In genomic region chr2:118638686-118639085, GRCm38 (mm10) we compare ENCODE assay signal across 13 mouse cellular contexts. TPM values are rescaled to one million over a fixed set of nuclear protein-coding genes. Genes with fewer than 3 reads are reported as not detected.
DNase-seq lines count a peak whose midpoint lies in the region; ATAC-seq lines count a peak whose summit lies in the region.
"Had no signal": no experiment of that assay in that cellular context is flagged by ENCODE, and none has a peak within 500 bp of the region (broad histone marks: within the 10 kb centered on the region; RNA-seq: fewer than 3 reads in every experiment).

No protein-coding gene starts in this region.

- peak; percentile 62 for ATAC-seq in heart, embryonic 15.5 days (replicated peaks; ENCODE audit: insufficient number of reproducible peaks, insufficient read depth, low FRiP score, low read depth)
- ATAC-seq in liver, embryonic 16.5 days (ENCODE audit: low read depth) = 0 out of 2 replicates have a peak, but pooled peaks have one; percentile 4
- no peak for ATAC-seq in liver, embryonic 11.5 days (replicated peaks; ENCODE audit: low FRiP score)
- ATAC-seq in neural tube, embryonic 14.5 days (ENCODE audit: low read depth) = peak; percentile 17; the same call in 1 of the 2 replicates
- no peak for ATAC-seq in neural tube, embryonic 15.5 days (ENCODE audit: low FRiP score)

- H3K4me1 ChIP-seq in heart, embryonic 15.5 days (replicated peaks) = peaks cover 10% of the 10 kb centered on the region; the same call in 1 of the 2 replicates
- H3K4me1 ChIP-seq in liver, embryonic 16.5 days (ENCODE audit: control insufficient read depth, low read depth, low read length) = no peaks in the 10 kb centered on the region
- no peaks in the 10 kb centered on the region for H3K4me1 ChIP-seq in liver, embryonic 11.5 days (replicated peaks; ENCODE audit: control insufficient read depth, insufficient read depth, low read length)
- no peaks in the 10 kb centered on the region for H3K4me1 ChIP-seq in neural tube, embryonic 14.5 days (ENCODE audit: control insufficient read depth, insufficient read depth, low read length)
- H3K4me1 ChIP-seq in neural tube, embryonic 15.5 days = no peaks in the 10 kb centered on the region
- H3K4me1 ChIP-seq: embryonic facial prominence, embryonic 12.5 days; limb, embryonic 15.5 days; midbrain, embryonic 12.5 days had no signal

- WGBS in heart, embryonic 15.5 days = 66% methylated on average over 8 of the region's 8 CpGs
- WGBS in liver, embryonic 16.5 days (ENCODE audit: insufficient replicate concordance) = 82% methylated on average over 8 of the region's 8 CpGs
- 91% methylated on average over 8 of the region's 8 CpGs for WGBS in liver, embryonic 11.5 days
- WGBS in neural tube, embryonic 14.5 days = 95% methylated on average over 8 of the region's 8 CpGs
- 93% methylated on average over 8 of the region's 8 CpGs for WGBS in neural tube, embryonic 15.5 days

- no peak overlapping the region for H3K9ac ChIP-seq in heart, embryonic 15.5 days
- no peak overlapping the region for H3K9ac ChIP-seq in liver, embryonic 16.5 days (ENCODE audit: low read depth, low read length)
- no peak overlapping the region for H3K9ac ChIP-seq in liver, embryonic 11.5 days (ENCODE audit: low read depth, low read length)
- H3K9ac ChIP-seq in neural tube, embryonic 14.5 days (replicated peaks; ENCODE audit: low read depth, low read length) = no peak overlapping the region
- H3K9ac ChIP-seq in neural tube, embryonic 15.5 days (replicated peaks) = no peak overlapping the region
- H3K9ac ChIP-seq: embryonic facial prominence, embryonic 12.5 days; heart, embryonic 13.5 days; hindbrain, embryonic 14.5 days; limb, embryonic 15.5 days; midbrain, embryonic 12.5 days had no signal

- H3K27ac ChIP-seq in heart, embryonic 15.5 days = peak overlapping the region; percentile 45; the same call in 1 of the 2 replicates
- no peak overlapping the region for H3K27ac ChIP-seq in liver, embryonic 16.5 days (ENCODE audit: low read length)
- no peak overlapping the region for H3K27ac ChIP-seq in liver, embryonic 11.5 days (ENCODE audit: low read depth, low read length)
- no peak overlapping the region for H3K27ac ChIP-seq in neural tube, embryonic 14.5 days (ENCODE audit: low read depth, low read length)
- H3K27ac ChIP-seq in neural tube, embryonic 15.5 days (replicated peaks) = no peak overlapping the region
- H3K27ac ChIP-seq: embryonic facial prominence, embryonic 12.5 days; heart, embryonic 13.5 days; hindbrain, embryonic 14.5 days; limb, embryonic 15.5 days; midbrain, embryonic 12.5 days had no signal

- no peak overlapping the region for H3K4me3 ChIP-seq in heart, embryonic 15.5 days
- no peak overlapping the region for H3K4me3 ChIP-seq in liver, embryonic 16.5 days (ENCODE audit: low read depth, low read length)
- H3K4me3 ChIP-seq in liver, embryonic 11.5 days (ENCODE audit: low read depth, low read length) = no peak overlapping the region
- no peak overlapping the region for H3K4me3 ChIP-seq in neural tube, embryonic 14.5 days (ENCODE audit: low read depth, low read length)
- H3K4me3 ChIP-seq in neural tube, embryonic 15.5 days (replicated peaks) = no peak overlapping the region
- H3K4me3 ChIP-seq: embryonic facial prominence, embryonic 12.5 days; heart, embryonic 13.5 days; limb, embryonic 15.5 days; midbrain, embryonic 12.5 days had no signal

- intact Hi-C loops in heart, postnatal 25 days (cut with DNase I) = loop anchor here (1.0 to 10.0 kb wide), 4 partner anchors 57 to 336 kb away; no protein-coding TSS in a partner anchor

- H3K36me3 ChIP-seq in heart, embryonic 15.5 days = peaks cover 78% of the 10 kb centered on the region
- H3K36me3 ChIP-seq in liver, embryonic 16.5 days (ENCODE audit: control insufficient read depth, insufficient read depth) = peaks cover 89% of the 10 kb centered on the region
- peaks cover 60% of the 10 kb centered on the region for H3K36me3 ChIP-seq in liver, embryonic 11.5 days (ENCODE audit: control insufficient read depth, insufficient read depth, low read length)
- no peaks in the 10 kb centered on the region for H3K36me3 ChIP-seq in neural tube, embryonic 14.5 days (ENCODE audit: control insufficient read depth, insufficient read depth, low read length)
- H3K36me3 ChIP-seq in neural tube, embryonic 15.5 days = no peaks in the 10 kb centered on the region

- no peaks in the 10 kb centered on the region for H3K27me3 ChIP-seq in heart, embryonic 15.5 days
- no peaks in the 10 kb centered on the region for H3K27me3 ChIP-seq in liver, embryonic 16.5 days (ENCODE audit: control insufficient read depth, insufficient read depth, low read depth, low read length)
- H3K27me3 ChIP-seq in liver, embryonic 11.5 days (replicated peaks; ENCODE audit: control insufficient read depth, insufficient read depth, low read length) = no peaks in the 10 kb centered on the region
- H3K27me3 ChIP-seq in neural tube, embryonic 14.5 days (ENCODE audit: control insufficient read depth, insufficient read depth, low read length) = no peaks in the 10 kb centered on the region
- H3K27me3 ChIP-seq in neural tube, embryonic 15.5 days (replicated peaks) = no peaks in the 10 kb centered on the region
- H3K27me3 ChIP-seq: embryonic facial prominence, embryonic 12.5 days; heart, embryonic 13.5 days; limb, embryonic 15.5 days; midbrain, embryonic 12.5 days had no signal

- no peak for DNase-seq in heart, postnatal 25 days (ENCODE audit: low spot score)
- DNase-seq in liver, embryonic 11.5 days (ENCODE audit: low spot score) = no peak
- no peak for DNase-seq in embryo, embryonic 11 days
- DNase-seq: adrenal gland, adult 8-10 months had no signal

- no peaks in the 10 kb centered on the region for H3K9me3 ChIP-seq in heart, embryonic 15.5 days (replicated peaks)
- H3K9me3 ChIP-seq in liver, embryonic 16.5 days (replicated peaks; ENCODE audit: control insufficient read depth, low read length) = no peaks in the 10 kb centered on the region
- no peaks in the 10 kb centered on the region for H3K9me3 ChIP-seq in liver, embryonic 11.5 days (ENCODE audit: control insufficient read depth, low read length)
- H3K9me3 ChIP-seq in neural tube, embryonic 14.5 days (ENCODE audit: control insufficient read depth, low read length) = no peaks in the 10 kb centered on the region
- H3K9me3 ChIP-seq in neural tube, embryonic 15.5 days (replicated peaks) = no peaks in the 10 kb centered on the region
- H3K9me3 ChIP-seq: embryonic facial prominence, embryonic 12.5 days; heart, embryonic 13.5 days; limb, embryonic 15.5 days; midbrain, embryonic 12.5 days had no signal

- no peak overlapping the region for H3K4me2 ChIP-seq in heart, embryonic 15.5 days
- no peak overlapping the region for H3K4me2 ChIP-seq in liver, embryonic 16.5 days (ENCODE audit: low read depth, low read length)
- H3K4me2 ChIP-seq in liver, embryonic 11.5 days = no peak overlapping the region
- H3K4me2 ChIP-seq in neural tube, embryonic 14.5 days (ENCODE audit: low read depth, low read length) = no peak overlapping the region
- H3K4me2 ChIP-seq in neural tube, embryonic 15.5 days = no peak overlapping the region
- H3K4me2 ChIP-seq: embryonic facial prominence, embryonic 12.5 days; heart, embryonic 13.5 days; hindbrain, embryonic 14.5 days; limb, embryonic 15.5 days; midbrain, embryonic 12.5 days had no signal

RNA-seq across cellular contexts. Expression of gene Pak6, which starts 24.4 kb away (rescaled TPM):
- polyA plus RNA-seq in heart, embryonic 15.5 days (2015; fragmentation: Nextera tagmentation; extraction: Ambion mirVana) = 10.1 and 11.0 TPM in 2 replicates
- 1 to 10 TPM; 6.4 to 9.9 TPM for total RNA-seq in heart, postnatal 25 days (2021)
- 0.14 and 0.30 TPM in 2 replicates for polyA plus RNA-seq in liver, embryonic 16.5 days (2015; fragmentation: Nextera tagmentation; extraction: Ambion mirVana)
- 2.2 and 2.8 TPM in 2 replicates for polyA plus RNA-seq in liver, embryonic 11.5 days (2014; fragmentation: Nextera tagmentation; extraction: Ambion mirVana)
- polyA plus RNA-seq in neural tube, embryonic 14.5 days (2014; fragmentation: Nextera tagmentation; extraction: Ambion mirVana) = 29.4 and 39.1 TPM in 2 replicates
- polyA plus RNA-seq in neural tube, embryonic 15.5 days (2015; fragmentation: Nextera tagmentation; extraction: Ambion mirVana) = 40.2 and 42.4 TPM in 2 replicates

RNA-seq across cellular contexts. Expression of gene Bub1b, which starts 40.7 kb away (rescaled TPM):
- 56.7 and 74.8 TPM in 2 replicates for polyA plus RNA-seq in heart, embryonic 15.5 days (2015; fragmentation: Nextera tagmentation; extraction: Ambion mirVana)
- total RNA-seq in heart, postnatal 25 days (2021) = 1 to 10 TPM; 1.9 to 2.2 TPM
- polyA plus RNA-seq in liver, embryonic 16.5 days (2015; fragmentation: Nextera tagmentation; extraction: Ambion mirVana) = 40.6 and 42.3 TPM in 2 replicates
- 97.7 and 112 TPM in 2 replicates for polyA plus RNA-seq in liver, embryonic 11.5 days (2014; fragmentation: Nextera tagmentation; extraction: Ambion mirVana)
- polyA plus RNA-seq in neural tube, embryonic 14.5 days (2014; fragmentation: Nextera tagmentation; extraction: Ambion mirVana) = 4.3 and 8.8 TPM in 2 replicates
- 7.0 and 26.4 TPM in 2 replicates for polyA plus RNA-seq in neural tube, embryonic 15.5 days (2015; fragmentation: Nextera tagmentation; extraction: Ambion mirVana)

Comparison
In these comparisons a context has a peak if more than half of its experiments do, and no peak if none do; other contexts are left out.
1. ATAC-seq: peak in heart, embryonic 15.5 days (single experiment), liver, embryonic 16.5 days (single experiment) and neural tube, embryonic 14.5 days (single experiment); none in liver, embryonic 11.5 days (single experiment) and neural tube, embryonic 15.5 days (single experiment).